Mouse (Mus musculus): ENCODE measurements around the gene Prl8a8.

DNA sequence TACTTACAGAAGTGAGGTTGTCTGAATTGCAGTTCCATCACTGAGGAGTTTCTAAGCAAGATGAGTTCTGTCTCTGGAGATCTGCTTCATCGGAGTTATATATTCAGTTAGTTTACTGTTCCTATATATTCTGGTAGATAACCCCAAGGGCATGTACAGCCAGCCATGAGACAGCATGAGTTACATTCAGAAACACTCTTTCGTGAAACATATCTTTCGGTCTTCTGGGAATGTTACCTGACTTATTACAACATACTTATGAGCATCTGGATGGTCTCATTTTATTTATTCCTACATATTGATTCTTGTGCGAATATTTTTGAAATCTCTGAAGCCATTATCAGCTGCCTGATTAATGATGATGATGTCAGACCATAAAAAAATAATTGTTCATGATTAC is at the start of gene Prl8a8:
- TF ChIP-seq CTCF (IDR thresholded peaks at IDR 0.05; ENCODE audit: low read depth) (no peak), EP300 (IDR thresholded peaks at IDR 0.05; ENCODE audit: low read depth) (no peak)
